Mouse (Mus musculus) cerebellum, postnatal 14 days (tissue): Measurements from ENCODE around the gene Ankrd28.
"Not testable (repeated sequence)": the region's sequence is repeated elsewhere in the genome, so short reads cannot be mapped to it uniquely, and the experiment has no call there.

Source experiments
- DNase-seq, 2 experiments: peaks; one replicate each; pipeline ENCODE4 v3.0.0; 2021; ENCODE audit warnings: mixed read lengths in 2 of 2

Gene Ankrd28

DNA sequence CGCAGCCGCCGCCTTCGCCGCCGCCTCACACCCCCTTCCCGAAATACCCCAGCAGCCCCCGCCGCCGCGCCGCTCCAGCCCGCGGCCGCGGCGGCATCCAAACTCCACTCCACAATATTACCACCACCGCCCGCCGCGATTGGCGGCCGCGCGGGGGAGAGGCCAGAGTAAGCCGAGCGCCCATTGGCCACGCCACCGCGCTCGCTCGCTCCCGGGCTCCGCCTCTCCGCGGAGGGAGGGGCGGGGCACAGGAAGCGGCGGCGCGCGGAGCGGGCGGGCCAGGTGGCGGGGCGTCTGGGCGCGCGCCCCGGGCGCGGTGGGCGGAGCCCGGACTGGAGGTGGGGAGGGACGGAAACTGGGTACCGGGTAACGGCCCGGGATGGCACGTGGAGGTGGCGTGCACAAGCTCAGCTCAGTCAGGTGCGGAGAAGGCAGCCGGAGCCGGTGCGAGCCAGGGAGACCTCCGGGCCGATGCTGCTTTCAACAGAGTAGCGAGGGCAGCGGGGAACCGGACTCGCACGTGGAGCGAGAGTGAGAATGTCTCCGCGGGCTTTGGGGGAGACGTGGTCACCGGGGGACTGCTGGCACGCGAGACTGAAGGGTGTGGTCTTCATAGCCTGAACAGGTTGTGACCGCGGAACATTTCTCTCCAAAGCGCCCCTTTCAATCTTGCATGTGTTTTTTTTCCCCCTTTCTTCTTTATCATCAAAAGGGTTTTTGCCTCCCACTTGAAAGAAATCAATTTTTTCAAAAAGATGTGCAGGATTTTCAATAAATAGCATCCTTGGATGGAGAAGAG lies at the start of gene Ankrd28:
Gene Ankrd28 (minus strand): TSS at position 81 of the 799 bp plus-strand sequence.
- DNase-seq: peak; percentile 96 to 97

DNA sequence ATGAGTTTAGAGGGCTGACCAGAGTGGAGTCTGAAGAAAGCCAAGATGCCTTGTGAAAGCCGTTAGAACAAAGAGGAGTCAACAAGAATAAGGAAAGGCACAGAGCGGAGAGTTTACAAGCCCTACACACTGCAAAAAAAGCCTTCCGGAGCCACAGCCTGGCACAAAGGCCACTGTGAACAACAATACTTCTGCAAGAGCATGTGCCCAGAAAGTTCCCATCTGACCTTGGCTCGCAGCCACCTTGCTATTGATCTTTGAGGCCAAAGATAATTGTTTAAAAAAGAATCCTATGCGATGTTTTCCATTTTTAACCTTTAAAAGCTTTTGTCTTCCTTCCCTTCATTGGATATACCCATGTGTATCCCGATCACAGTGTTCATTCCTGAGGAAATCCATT lies 49.0 kb upstream of the Ankrd28 start:
- DNase-seq: no peak

DNA sequence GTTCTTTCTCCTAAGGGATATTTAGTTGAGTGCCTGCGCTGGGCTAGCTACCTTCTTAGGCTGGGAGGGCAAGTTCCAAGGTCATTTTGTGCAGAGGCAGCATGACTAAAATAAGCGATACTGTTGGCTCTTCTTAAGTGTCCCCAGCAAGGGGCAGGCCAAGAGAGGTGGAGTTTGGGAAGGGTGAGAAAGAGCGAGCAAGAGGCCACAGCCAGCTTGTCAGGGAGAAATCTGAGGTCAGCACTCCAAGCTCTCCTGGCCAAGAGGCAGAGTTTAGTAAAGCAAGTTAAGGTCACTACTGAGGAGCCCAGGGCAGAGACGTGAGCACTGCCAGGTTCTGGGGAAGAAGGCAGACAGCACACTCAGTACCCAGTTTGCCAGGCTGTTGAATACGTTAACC lies 41.7 kb upstream of the Ankrd28 start:
- no peak for DNase-seq

DNA sequence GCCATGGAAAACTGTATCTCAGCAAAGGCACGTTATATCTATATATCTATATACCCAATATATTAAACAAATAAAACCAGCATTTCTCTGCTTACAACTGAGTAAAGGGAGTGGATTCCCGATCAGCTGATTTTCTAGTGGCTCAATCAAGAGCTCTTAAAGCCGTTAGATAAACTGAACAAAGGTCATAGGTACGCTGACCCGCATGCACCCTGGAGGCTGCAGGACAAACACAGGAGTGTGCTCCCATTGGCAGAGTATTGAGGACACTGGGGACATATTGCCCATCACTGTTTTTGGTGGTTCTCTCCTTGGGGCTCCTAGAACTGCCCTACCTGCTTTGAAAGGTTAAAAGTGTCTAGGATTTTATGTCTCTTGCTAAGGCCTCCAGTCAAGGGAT lies 40.0 kb upstream of the Ankrd28 start:
- no peak for DNase-seq

DNA sequence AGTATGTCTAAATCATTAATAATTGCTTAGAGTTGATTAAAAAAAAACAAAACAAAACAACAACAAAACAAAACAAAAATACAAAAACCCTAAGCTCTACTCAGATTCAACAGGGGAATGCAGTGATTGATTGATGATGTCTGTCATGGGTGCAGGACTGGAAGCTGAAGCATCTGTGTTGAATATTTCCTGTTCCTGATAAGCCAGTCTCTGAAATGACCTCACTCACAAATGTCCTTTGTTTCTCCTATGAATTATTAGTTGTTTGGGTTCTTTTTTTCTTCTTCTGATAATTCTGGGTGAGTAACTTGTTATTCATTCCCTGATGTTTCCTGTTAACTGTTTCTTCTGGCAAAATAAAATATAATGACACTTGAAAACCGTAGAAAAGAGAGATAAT lies 38.1 kb upstream of the Ankrd28 start:
- no peak for DNase-seq

DNA sequence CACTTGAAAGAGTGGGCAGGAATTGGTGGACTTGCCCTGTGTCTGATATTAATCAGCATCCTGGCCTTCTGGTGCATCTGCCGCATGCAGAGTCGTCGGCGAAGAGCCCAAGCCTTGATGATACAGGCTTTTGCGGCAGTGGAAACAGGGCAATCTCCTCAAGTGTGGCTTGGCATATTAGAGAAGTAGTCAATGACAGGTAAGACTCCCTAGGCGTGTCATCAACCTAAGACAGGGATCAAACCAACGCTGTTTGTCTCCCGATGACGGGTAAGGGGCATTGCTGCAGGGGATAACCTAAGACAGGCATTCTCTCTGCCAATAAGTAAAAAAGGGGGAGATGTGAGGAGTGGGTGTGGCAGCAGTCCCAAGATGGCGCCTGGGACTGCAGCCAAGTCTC lies 35.9 kb upstream of the Ankrd28 start:
- DNase-seq: not testable (repeated sequence)

DNA sequence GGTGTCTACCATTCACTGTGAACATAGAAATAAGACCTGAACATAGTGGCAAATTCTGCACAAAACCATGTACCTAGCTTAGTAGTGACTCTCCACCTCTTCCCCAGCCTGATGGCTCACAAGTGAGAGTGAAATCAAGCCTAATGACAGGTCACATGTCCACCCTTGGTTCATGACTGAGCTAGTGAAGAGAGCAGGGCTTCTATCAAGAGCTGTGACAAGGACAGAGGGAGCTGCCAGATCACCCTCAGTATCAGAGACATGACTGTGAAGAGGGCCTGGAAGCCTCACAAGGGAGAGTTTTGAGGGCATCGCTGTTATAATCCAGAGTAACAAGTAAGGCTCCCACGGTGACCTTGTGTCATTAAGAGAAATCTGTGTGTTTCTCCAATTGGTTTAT lies 28.2 kb upstream of the Ankrd28 start:
- no peak for DNase-seq

DNA sequence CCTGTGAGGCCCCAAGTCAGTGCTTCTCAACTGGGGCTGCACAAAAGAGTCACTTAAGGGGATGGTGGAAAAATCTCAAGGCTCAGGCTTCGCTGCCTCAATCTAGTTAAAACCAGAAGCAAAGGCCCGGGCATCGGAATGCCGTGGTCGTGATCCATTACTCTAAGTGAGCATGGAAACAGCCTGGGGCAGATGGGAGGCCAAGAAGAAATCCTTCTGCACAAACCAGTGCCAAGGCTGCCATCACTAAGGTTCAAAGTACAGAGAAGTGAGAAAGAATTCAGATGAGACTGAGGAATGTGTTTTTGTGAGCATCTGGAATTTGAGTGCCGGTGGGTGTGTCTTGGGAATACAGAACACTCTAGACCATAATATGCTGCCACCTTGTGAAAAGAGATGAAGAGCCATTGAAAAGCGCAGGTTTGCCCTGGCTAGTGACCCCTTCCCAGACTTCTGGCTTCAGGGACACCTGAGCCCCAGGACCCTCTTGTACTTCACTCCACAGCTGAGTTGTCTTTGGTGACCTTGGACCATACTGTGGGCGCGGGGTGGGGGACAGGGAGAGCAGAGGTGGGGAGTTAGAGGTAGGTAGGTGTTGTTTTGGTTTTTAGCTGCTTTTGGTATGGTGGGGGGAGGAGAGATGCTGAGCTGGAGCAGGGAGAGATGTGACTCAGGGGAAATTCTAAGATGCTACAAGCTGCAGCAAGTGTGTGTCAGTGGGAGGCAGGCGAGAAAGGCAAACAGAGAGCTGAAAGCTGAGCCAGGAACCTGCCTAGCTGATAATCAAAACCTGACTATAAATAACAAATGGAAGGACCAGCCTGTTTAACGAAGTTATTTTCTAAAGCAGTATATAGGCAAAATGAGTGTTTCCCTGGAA lies 26.9 kb upstream of the Ankrd28 start:
- no peak for DNase-seq

DNA sequence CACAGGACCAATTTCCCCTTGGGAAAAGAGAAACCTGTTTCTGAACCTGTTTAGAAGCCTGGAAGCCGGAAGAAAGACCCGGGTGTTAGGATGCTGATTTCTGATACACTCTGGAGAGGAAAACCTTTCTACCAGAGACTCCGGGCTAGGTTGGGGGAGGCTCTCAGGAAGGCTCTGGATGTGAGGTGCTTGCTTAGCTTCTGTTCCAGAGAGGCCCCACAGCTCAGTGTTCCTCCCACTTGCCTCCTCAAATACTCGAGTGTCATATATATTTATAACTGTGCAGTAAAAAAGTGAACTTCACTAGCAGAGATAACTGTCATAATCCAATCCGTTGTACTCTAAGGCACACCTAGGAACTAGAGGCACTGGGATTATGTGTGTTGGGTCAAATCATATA lies 25.6 kb upstream of the Ankrd28 start:
- no peak for DNase-seq

DNA sequence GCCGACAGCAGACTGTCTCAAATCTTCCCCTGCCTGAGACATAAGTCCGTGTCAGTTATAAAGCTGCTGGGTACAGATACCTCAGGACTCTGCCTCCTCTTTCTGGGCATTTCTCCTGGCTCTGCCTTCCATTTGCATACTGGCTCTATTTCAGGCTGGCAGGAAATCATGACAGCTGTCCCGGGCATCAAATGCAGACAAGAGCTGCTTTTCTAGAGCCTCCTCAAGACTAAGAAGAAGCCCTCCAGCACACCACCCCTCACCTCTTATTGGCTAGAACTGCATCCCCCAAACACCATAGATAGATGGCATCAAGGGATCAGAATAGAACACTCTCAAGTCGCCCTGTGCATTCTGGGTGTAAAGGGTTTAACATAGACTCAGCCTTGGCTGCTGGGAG lies 24.2 kb upstream of the Ankrd28 start:
- DNase-seq: peak; percentile 40 to 55

DNA sequence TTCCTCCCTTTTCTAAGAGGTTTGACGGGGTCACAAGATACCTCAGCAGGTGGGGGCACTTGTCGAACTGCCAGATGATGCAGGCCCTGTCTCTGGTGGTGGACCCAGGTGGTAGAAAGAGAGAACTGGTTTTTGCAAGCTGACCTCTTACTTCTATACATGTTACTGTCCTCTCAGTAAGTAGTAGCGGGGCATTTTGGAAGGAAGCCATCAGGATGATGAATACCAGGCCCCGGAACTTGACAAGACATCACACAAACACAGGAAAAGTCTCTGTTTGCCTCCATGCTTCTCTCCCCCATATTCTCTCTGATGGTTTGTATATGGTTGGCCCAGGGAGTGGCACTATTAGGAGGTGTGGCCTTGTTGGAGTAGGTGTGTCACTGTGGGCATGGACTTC lies 13.1 kb upstream of the Ankrd28 start:
- DNase-seq: no peak

DNA sequence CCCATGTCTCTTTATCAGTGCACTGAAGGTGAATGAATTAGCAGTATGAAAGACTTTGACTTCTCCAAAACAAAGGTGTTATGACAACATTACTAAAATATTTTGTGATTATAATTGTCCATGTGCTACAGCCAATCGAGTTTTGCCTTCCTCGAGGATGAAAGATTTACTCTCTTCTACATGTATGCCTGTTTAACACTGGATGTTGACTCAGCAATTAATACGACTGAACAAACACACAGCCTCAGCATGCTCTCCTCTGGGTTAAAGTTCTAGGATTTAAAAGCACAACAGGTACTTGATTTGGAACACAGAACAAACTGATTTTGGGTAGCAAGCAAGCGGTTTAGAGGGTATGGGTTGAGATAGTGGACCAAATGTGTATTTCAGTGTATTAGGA lies 1.6 kb upstream of the Ankrd28 start:
- no peak for DNase-seq

DNA sequence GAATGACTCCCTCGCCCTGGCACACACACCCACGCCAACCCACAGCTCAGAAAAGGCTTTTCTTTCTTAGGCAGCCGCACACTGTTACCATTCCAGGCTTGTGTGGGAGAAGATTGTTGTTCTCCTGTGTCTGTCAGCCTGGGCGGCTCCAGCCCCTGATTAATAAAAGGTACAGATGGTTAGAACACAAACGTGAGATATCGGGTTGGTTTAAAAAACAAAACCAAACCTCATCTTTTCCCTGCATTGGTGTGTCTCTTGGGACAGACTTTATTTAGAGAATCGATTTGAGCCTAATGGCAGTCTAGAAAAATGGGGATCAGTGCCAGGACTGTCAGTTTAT lies 890 bp upstream of the Ankrd28 start:
- peak; percentile 49 to 60 for DNase-seq

DNA sequence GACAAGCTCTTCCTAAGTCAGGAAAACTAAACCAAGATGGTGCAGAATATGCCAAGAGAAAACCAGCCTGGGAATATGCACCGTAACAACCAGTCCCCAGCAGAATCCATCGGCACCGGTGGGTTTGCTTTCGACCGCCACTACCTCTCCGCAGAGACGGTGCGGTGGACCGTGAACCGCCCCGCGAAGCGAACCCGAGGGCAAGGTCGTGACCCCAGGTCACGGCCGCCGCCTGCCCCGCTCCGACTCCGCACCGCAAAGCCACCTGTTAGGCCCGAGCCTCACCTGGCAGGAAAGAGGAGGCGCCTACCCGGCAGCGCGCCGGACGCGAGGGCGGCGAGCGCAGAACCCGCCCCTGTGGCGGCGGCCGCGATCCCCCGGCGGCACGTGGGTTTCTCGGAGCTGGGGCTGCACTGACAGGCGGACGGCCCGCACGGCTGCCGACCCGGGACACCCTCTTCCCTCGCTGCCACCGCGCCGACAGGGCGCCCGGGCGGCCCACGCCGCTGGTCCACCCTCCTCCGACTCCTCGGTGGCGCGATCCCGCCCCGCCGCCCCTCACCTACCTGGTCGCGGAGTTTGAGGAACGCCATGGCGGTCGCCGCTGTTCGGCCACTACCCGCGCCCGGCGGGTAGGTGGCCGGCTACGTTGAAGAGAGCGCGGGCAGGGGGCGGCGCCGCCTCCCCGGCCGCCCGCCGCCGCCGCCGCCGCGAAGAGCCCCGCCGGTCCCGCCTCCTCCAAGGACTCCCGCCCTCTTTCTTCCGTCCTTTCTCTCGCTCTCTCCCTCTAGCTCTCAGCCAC lies 489 bp downstream of the Ankrd28 start:
- peak; percentile 65 to 68 for DNase-seq

DNA sequence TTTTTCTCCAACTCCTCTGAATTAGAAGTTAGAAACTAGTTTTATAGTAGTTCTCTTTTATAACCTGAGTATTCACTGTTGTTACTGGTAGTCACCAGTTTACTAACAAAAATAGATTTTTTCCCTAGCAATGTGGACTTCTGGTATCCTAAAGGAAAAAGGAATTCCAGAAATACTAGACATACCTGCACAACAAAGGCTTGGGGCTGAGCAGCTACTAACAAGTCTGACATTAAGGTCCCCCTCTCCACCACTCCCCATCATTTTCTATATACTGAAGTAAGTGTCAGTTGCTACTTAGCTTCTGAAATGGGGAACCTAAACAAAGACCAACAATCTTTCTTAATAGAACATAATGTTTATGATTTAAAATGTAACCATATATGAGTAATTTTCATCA lies 3.2 kb downstream of the Ankrd28 start:
- no peak for DNase-seq

DNA sequence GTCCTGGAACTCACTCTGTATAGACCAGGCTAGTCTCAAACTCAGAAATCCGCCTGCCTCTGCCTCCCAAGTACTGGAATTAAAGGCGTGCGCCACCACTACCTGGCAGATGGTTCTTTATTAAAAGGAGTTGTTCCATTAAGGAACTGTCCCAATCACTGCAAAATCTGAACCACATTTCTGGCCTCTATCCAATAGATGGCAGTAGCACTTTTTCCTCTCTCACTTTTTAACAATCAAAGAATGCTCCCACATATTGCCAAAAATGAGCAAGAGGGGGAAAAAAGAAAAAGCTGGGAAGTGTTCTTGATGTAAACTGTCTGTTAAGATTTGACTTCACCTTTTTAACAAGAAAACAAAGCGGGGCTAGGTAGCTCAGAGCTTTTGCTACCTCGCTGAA lies 20.5 kb downstream of the Ankrd28 start:
- no peak for DNase-seq

DNA sequence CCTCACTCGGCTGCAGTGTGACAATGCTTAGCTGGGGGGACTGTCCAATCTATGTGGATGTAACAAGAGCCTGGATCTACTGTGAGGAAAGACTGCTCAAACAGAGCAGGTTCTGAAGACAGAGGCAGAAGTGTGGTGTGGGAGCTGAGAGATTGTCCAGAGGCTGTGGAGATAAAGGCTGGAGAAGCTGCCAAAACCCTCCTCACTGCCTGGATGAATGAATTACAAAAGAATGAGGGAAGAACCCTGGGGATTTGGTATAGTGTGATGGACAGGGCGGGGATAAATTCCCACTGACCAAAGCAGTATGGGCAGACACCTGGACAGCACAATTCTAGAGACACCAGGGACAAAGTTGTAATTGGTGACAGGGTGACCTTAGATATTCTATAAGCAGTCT lies 26.7 kb downstream of the Ankrd28 start:
- no peak for DNase-seq

DNA sequence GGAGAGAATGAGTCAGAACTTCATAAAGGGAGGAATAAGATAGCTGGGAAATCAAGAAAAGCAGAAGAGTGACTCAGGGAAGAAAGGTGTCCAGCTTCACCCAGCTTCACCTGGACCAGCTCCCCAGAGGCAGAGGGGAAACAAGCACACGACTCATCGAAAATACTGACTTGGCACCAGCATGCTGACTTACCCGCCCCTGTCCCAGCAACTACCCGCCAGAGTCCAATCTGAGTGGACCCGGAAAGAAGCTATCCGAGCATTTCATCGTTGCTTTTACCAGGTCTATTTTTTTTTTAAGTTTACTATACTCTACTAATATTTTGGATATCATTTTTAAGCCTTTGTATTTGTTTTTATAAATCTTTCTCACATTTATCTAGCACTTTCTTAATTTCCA lies 29.5 kb downstream of the Ankrd28 start:
- no peak for DNase-seq

DNA sequence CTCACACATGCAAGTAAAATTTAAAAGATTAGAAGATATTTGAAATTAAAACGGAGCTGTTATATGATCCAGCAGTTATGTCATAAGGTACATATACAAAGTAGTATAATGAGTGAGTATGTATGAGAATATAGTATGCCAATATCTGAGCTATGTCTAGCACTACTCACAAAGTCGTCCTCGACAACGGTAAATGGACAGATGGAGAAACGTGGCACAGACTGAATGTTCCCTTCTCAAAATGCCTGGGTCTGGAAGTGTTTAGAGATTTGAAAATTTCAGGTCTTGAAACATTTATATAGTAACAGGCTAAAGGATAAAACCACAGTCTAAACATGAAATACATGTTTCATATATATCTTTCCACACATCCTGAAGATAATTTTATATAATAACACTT lies 30.0 kb downstream of the Ankrd28 start:
- no peak for DNase-seq

DNA sequence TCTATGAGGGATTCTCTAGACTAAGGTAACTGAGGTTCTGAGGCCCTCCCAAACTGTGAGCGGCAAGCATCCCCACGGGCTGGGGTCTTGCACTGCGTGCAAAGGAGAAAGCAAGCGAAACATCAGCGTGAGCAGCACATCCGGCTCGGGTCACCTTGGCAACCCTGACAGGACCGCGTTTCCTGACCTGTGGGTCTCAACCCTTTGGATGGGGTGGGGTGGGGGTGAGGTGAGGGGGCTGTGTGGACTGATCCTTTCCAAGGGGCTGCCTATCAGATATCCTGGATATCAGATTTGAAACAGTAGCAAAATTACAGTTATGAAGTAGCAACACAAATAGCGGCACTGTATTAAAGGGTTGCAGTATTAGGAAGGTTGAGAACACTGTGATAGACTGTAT lies 31.5 kb downstream of the Ankrd28 start:
- no peak for DNase-seq

DNA sequence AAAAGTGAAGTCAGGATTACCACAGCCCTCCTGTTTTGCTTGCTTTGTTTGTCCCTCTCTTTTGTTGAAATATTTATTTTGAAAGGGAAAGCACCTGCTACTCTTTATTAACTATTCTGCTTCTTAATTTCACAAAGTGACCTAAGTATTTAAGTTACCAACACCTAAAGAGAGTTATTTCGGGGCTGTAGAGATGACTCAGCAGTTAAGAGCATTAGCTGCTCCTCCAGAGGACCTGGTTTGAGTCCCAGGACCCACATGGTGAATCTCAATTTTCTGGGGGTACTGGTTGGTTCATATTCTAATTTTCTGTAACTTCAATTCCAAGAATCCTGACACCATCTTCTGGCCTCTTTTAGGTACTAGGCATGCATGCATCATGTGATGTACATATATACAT lies 34.9 kb downstream of the Ankrd28 start:
- no peak for DNase-seq

DNA sequence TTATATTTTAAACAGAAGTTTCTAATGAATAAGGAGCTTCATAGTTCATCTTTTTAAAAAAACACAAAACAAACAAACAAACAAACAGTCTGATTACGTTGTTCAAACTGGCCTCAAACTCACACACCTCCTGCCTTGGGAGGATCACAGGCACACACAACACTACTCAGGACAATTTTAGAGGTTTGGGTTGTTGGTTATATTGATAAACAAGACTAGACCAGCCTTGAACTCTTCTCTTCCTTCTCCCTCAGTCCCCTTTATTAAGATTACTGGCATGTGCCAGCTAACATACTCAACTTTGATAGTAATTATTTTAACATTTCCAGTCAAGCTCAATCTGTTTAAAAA lies 35.7 kb downstream of the Ankrd28 start:
- DNase-seq: no peak

DNA sequence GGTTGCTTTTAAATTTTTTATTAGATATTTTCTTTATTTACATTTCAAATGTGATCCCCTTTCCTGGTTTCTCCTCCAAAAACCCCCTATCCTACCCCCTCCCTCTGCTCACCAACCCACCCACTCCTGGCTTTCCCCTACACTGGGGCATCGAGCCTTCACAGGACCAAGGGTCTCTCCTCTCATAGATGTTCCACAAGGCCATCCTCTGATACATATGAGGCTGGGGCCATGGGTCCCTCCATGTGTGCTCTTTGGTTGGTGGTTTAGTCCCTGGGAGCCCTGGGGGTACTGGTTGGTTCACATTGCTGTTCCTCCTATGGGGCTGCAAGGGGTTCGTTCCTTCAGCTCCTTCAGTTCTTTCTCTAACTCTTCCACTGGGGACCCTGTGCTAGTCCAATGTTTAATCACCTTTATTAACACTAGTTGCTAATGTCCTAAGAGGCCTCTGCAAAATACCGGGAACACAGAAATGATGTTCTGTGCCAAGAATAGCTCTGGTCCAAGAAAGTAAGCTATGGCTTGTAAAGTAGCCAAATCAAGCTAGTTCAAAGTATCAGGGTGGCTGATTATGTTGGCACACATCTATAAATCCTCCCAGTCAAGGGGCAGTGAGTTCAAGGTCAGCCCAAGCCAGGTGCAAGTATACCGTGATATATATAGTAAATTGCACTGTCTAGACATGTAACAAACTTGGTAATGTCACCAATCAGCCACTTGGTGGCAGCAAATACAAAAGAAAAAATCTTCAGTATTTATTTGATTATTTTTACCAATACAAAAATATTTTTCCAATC lies 36.3 kb downstream of the Ankrd28 start:
- DNase-seq: peak; percentile 50 to 56
